Mouse (Mus musculus): ENCODE data around the gene Gm20388. TPM values are rescaled to one million over a fixed set of nuclear protein-coding genes. Genes with fewer than 3 reads are reported as not detected.

The Gm20388 gene
- polyA plus RNA-seq, 1 experiment from 2014 or later, result 3.6 TPM

DNA sequence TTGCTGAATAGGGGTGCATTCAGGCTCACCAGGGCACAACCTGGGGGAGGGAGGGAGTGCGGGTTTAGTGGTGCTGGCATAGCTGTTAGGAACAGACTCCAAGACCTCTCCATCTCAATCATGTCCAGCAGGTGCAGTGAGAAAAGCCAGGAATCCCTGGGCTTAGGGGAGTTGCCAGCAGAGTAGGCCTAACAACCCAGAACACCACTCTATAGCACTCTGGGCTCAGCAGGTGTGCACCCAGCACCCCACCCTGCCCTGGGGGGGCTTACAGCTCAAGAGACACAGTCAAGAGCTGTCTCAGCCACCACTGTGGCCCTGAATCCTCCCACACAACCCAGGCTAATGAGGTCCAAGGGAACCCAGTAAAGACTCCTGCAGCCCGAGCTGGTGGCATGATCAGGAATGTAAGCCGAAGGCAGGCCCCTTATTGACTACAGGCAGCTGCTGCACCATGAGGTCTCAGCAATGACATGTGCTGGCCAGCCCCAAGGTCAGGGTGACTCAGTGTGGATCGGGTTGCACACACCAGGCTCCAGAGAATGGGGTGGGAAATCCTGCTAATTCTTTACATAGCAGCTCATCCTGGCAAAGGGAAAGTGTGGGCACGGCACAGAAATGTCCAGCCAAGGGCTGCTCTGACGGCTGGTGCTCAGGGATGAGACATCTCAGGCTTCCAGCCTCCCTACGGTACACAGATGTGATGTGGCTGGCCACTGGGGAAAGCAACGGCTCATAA, 1991.0 kb downstream of the Gm20388 start:
- peaks cover 89% of the 10 kb centered on the region for H3K4me1 ChIP-seq
- peak; percentile 40 for DNase-seq (ENCODE audit: low spot score)

DNA sequence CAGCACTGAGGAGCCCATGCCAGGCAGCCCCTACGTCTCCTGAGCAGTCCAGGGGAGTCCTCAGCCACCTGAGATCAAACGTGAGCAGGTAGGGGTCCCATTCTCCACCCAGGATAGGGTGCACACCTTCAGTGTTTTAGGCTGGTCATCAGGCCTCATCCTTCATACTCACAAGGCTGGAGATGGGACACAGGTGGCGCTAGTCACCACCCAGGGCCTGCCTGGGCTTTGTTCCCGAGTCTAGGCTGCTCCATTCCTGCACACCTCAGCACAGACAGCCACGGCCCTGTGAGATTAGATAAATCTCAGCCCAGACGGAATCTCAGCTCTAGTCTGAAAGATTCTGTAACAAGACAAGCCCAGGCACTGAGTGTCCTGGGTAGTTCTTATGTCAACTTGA, 1993.3 kb downstream of the Gm20388 start:
- H3K27me3 ChIP-seq (replicated peaks; ENCODE audit: low read depth, poor library complexity, severe bottlenecking), result peaks cover 12% of the 10 kb centered on the region
- 73% methylated on average over 6 of the region's 6 CpGs for WGBS
- H3K36me3 ChIP-seq (replicated peaks), result no peaks in the 10 kb centered on the region
- H3K9me3 ChIP-seq, result no peaks in the 10 kb centered on the region
- no peak overlapping the region for H3K4me3 ChIP-seq
- H3K27ac ChIP-seq (replicated peaks), result no peak overlapping the region
- DNase-seq (ENCODE audit: low spot score), result no peak
- H3K4me1 ChIP-seq, result peaks cover 88% of the 10 kb centered on the region

More for the DNA sequence above, 1991.0 kb downstream of the Gm20388 start:
- 50% methylated on average over 8 of the region's 8 CpGs for WGBS
- Histone ChIP-seq H3K36me3 (replicated peaks) (no peaks in the 10 kb centered on the region), H3K27me3 (replicated peaks; ENCODE audit: low read depth, poor library complexity, severe bottlenecking) (0 out of 2 replicates have a peak, but pooled peaks cover 9% of the 10 kb centered on the region), H3K9me3 (no peaks in the 10 kb centered on the region), H3K27ac (replicated peaks) (peak overlapping the region; percentile 67), H3K4me3 (no peak overlapping the region)

DNA sequence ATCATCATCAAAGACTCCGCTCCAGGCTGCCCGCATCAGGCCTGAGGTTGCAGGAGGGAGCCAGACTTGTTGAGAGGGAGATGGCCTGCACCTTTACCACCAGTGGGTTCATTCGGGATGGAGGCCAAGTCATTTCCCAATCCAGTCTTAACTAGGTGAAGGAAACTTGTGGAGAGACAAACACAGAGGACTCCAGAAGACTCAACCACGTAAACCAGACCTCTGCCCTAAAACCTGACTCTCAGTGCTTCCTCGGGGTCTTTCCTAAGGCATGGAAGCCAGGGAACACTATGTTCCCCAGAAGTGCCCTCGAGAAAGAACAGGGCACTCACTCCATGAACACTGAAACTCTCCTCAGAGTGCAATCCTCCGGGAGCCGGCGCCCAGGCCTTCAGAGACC, 1994.4 kb downstream of the Gm20388 start:
- WGBS, result 86% methylated on average over 9 of the region's 9 CpGs
- Histone ChIP-seq H3K9me3 (no peaks in the 10 kb centered on the region), H3K27ac (replicated peaks) (no peak overlapping the region), H3K4me1 (peaks cover 83% of the 10 kb centered on the region), H3K36me3 (replicated peaks) (no peaks in the 10 kb centered on the region), H3K4me3 (no peak overlapping the region), H3K27me3 (replicated peaks; ENCODE audit: low read depth, poor library complexity, severe bottlenecking) (peaks cover 17% of the 10 kb centered on the region)
- DNase-seq (ENCODE audit: low spot score), result no peak

DNA sequence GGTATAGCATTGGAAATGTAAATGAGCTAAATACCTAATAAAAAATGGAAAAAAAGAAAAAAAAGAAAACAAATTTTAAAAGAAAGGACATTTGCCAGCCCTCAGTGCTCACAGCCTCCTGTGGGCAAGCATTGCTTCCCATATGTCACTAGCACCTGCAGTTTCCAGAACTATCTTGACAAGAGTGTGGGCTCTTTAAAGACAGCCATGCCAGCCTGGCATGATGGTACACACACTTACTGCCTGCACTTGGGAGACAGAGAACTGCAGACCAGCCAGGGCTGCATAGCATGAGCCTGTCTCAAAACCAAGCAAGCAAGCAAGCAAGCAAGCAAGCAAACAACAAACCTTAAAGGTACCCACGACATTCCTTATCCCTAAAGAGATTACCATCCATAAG, 1994.8 kb downstream of the Gm20388 start:
- Histone ChIP-seq H3K36me3 (replicated peaks) (no peaks in the 10 kb centered on the region), H3K27ac (replicated peaks) (no peak overlapping the region), H3K4me1 (peaks cover 83% of the 10 kb centered on the region), H3K9me3 (no peaks in the 10 kb centered on the region), H3K27me3 (replicated peaks; ENCODE audit: low read depth, poor library complexity, severe bottlenecking) (peaks cover 17% of the 10 kb centered on the region), H3K4me3 (peak overlapping the region; percentile 85)
- 64% methylated on average over 1 of the region's 1 CpGs for WGBS
- no peak for DNase-seq (ENCODE audit: low spot score)

- Histone ChIP-seq H3K36me3 (replicated peaks) (no peaks in the 10 kb centered on the region), H3K27me3 (replicated peaks; ENCODE audit: low read depth, poor library complexity, severe bottlenecking) (peaks cover 17% of the 10 kb centered on the region), H3K4me1 (peaks cover 82% of the 10 kb centered on the region), H3K9me3 (no peaks in the 10 kb centered on the region), H3K27ac (replicated peaks) (no peak overlapping the region), H3K4me3 (peak overlapping the region; percentile 85)
- no peak for DNase-seq (ENCODE audit: low spot score)
- WGBS, result 52% methylated on average over 5 of the region's 5 CpGs
These were observed 1995.2 kb downstream of the Gm20388 start for GRCm38 (mm10) chr8:121905864-121906263.

- no peaks in the 10 kb centered on the region for H3K36me3 ChIP-seq (replicated peaks)
- peak overlapping the region; percentile 82 for H3K27ac ChIP-seq (replicated peaks)
- H3K4me3 ChIP-seq, result peak overlapping the region; percentile 85
- H3K9me3 ChIP-seq, result no peaks in the 10 kb centered on the region
- under 1% methylated on average over 72 of the region's 72 CpGs for WGBS
- DNase-seq (ENCODE audit: low spot score), result peak; percentile 65
- H3K4me1 ChIP-seq, result peaks cover 72% of the 10 kb centered on the region
- peaks cover 25% of the 10 kb centered on the region for H3K27me3 ChIP-seq (replicated peaks; ENCODE audit: low read depth, poor library complexity, severe bottlenecking)
These were observed 1996.2 kb downstream of the Gm20388 start for GRCm38 (mm10) chr8:121906542-121907512.

GRCm38 (mm10) chr8:121907587-121908248, 1997.1 kb downstream of the Gm20388 start, which contains the start of gene Slc7a5:
TSS of gene Slc7a5 (minus strand) at chr8:121907694.
- Histone ChIP-seq H3K27ac (replicated peaks) (peak within 1 kb of the TSS; percentile 82), H3K36me3 (replicated peaks) (no peaks in the 10 kb centered on the region), H3K27me3 (replicated peaks; ENCODE audit: low read depth, poor library complexity, severe bottlenecking) (peaks cover 25% of the 10 kb centered on the region), H3K4me3 (peak within 1 kb of the TSS; percentile 85), H3K9me3 (no peaks in the 10 kb centered on the region), H3K4me1 (peaks cover 64% of the 10 kb centered on the region)
- peak; percentile 99 for DNase-seq (ENCODE audit: low spot score)
- WGBS, result under 1% methylated on average over 61 of the region's 61 CpGs

- Histone ChIP-seq H3K27me3 (replicated peaks; ENCODE audit: low read depth, poor library complexity, severe bottlenecking) (peaks cover 25% of the 10 kb centered on the region), H3K9me3 (no peaks in the 10 kb centered on the region), H3K27ac (replicated peaks) (no peak overlapping the region), H3K36me3 (replicated peaks) (no peaks in the 10 kb centered on the region), H3K4me1 (peaks cover 58% of the 10 kb centered on the region), H3K4me3 (peak overlapping the region; percentile 85)
- WGBS, result 63% methylated on average over 8 of the region's 8 CpGs
- no peak for DNase-seq (ENCODE audit: low spot score)
These were observed 1997.9 kb downstream of the Gm20388 start for GRCm38 (mm10) chr8:121908378-121909147.

- DNase-seq (ENCODE audit: low spot score), result no peak
- Histone ChIP-seq H3K27ac (replicated peaks) (no peak overlapping the region), H3K9me3 (no peaks in the 10 kb centered on the region), H3K36me3 (replicated peaks) (no peaks in the 10 kb centered on the region), H3K4me1 (peaks cover 55% of the 10 kb centered on the region), H3K4me3 (no peak overlapping the region), H3K27me3 (replicated peaks; ENCODE audit: low read depth, poor library complexity, severe bottlenecking) (peaks cover 25% of the 10 kb centered on the region)
- WGBS, result 70% methylated on average over 8 of the region's 8 CpGs
These were observed 1998.5 kb downstream of the Gm20388 start for GRCm38 (mm10) chr8:121909148-121909541.

GRCm38 (mm10) chr8:121909663-121910062, 1999.0 kb downstream of the Gm20388 start:
- H3K9me3 ChIP-seq, result no peaks in the 10 kb centered on the region
- WGBS, result 10% methylated on average over 6 of the region's 6 CpGs
- peaks cover 55% of the 10 kb centered on the region for H3K4me1 ChIP-seq
- H3K27me3 ChIP-seq (replicated peaks; ENCODE audit: low read depth, poor library complexity, severe bottlenecking), result peaks cover 25% of the 10 kb centered on the region
- H3K27ac ChIP-seq (replicated peaks), result no peak overlapping the region
- peak; percentile 76 for DNase-seq (ENCODE audit: low spot score)
- no peak overlapping the region for H3K4me3 ChIP-seq
- no peaks in the 10 kb centered on the region for H3K36me3 ChIP-seq (replicated peaks)

DNA sequence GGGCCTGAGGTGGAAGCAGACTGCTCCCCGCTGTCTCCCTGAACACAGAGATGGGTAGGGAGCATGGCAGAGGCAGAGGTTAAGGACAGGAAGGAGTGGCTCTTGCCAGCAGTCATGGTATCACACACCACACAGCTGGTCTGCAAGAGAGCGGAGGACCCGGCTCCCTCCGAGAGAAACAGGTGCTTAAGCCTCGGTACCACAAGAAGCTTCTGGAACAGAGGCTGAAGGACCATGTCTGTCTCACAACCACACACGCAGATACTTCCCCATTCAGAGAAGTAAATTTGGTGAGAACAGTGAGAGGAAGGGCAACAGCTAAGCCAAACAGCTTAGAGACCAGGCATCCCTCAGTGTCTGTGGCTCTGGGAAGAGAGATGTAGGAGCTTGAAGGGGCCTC, 2000.8 kb downstream of the Gm20388 start:
- no peak for DNase-seq (ENCODE audit: low spot score)
- no peak overlapping the region for H3K4me3 ChIP-seq
- 90% methylated on average over 6 of the region's 6 CpGs for WGBS
- H3K4me1 ChIP-seq, result peaks cover 40% of the 10 kb centered on the region
- no peaks in the 10 kb centered on the region for H3K9me3 ChIP-seq
- H3K36me3 ChIP-seq (replicated peaks), result no peaks in the 10 kb centered on the region
- peaks cover 21% of the 10 kb centered on the region for H3K27me3 ChIP-seq (replicated peaks; ENCODE audit: low read depth, poor library complexity, severe bottlenecking)
- H3K27ac ChIP-seq (replicated peaks), result no peak overlapping the region

All from embryonic facial prominence, embryonic 10.5 days (tissue).